12 mouse cellular contexts compared by ENCODE assay signal in the genomic region with DNA sequence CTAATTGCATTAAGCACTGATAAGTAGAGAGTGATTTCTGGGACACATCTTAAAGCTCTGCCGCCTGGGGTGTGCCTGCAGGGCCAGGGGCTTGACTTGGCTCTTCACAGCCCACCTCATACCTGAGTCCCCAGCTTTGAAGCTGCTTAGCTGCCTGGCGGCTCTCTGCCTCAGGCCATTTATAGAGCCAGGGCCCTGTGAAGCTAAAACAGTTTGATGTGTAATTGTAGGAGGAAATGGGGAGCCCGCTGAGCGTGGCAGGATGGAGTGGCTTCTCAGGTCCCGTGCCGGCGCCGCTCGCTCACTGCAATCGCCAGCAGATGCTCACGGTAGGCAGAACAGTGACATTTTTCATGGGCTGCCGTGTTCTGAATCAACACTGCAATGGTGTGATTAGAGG.
DNase-seq lines count a peak whose midpoint lies in the region; ATAC-seq and TF ChIP-seq lines count a peak whose summit lies in the region.
"Had no signal": no experiment of that assay in that cellular context is flagged by ENCODE, and none has a peak within 500 bp of the region (broad histone marks: within the 10 kb centered on the region; RNA-seq: fewer than 3 reads in every experiment).

No protein-coding gene starts in this region.

- 0 out of 2 replicates have a peak overlapping the region, but pooled peaks have one; percentile 11 for H3K9ac ChIP-seq in kidney, embryonic 16.5 days (replicated peaks; ENCODE audit: low read length)
- H3K9ac ChIP-seq in forebrain, postnatal 0 days: no peak overlapping the region
- H3K9ac ChIP-seq in midbrain, postnatal 0 days (replicated peaks; ENCODE audit: low read length, poor library complexity, severe bottlenecking): no peak overlapping the region
- H3K9ac ChIP-seq: liver, postnatal 0 days had no signal

- no peaks in the 10 kb centered on the region for H3K36me3 ChIP-seq in kidney, embryonic 16.5 days (ENCODE audit: insufficient read depth, low read length)
- no peaks in the 10 kb centered on the region for H3K36me3 ChIP-seq in forebrain, postnatal 0 days (ENCODE audit: insufficient read depth)
- H3K36me3 ChIP-seq in midbrain, postnatal 0 days (ENCODE audit: insufficient read depth, low read length): no peaks in the 10 kb centered on the region

- no peak overlapping the region for H3K4me2 ChIP-seq in kidney, embryonic 16.5 days (replicated peaks; ENCODE audit: low read depth, low read length)
- H3K4me2 ChIP-seq in forebrain, postnatal 0 days (ENCODE audit: low read depth): no peak overlapping the region
- peak overlapping the region; percentile 3; the same call in 1 of the 2 replicates for H3K4me2 ChIP-seq in midbrain, postnatal 0 days (ENCODE audit: low read depth, low read length, poor library complexity, severe bottlenecking)

- WGBS in kidney, embryonic 16.5 days: 4% methylated on average over 12 of the region's 12 CpGs
- 30% methylated on average over 12 of the region's 12 CpGs for WGBS in forebrain, postnatal 0 days
- WGBS in midbrain, postnatal 0 days: 24% methylated on average over 12 of the region's 12 CpGs

- no peak for TF ChIP-seq CTCF in forebrain, postnatal 0 days (IDR thresholded peaks at IDR 0.05; ENCODE audit: low read depth)
- no peak for TF ChIP-seq CTCF in midbrain, postnatal 0 days (IDR thresholded peaks at IDR 0.05)

- DNase-seq in embryo, embryonic 10 days (ENCODE audit: low spot score): peak; percentile 16
- DNase-seq in embryo, embryonic 10.5 days (ENCODE audit: low spot score): no peak
- DNase-seq in kidney, adult 9 months: no peak
- no peak for DNase-seq in forebrain, postnatal 0 days
- peak; percentile 28 for DNase-seq in midbrain, postnatal 0 days (ENCODE audit: low spot score)
- no peak for DNase-seq in layer of hippocampus, postnatal 10 days (ENCODE audit: low spot score in 2 of 2)
- DNase-seq: gastrocnemius, postnatal 10 days; kidney, adult 2 months; liver, postnatal 0 days had no signal

- no peak overlapping the region for H3K27ac ChIP-seq in kidney, embryonic 16.5 days (ENCODE audit: low read length)
- no peak overlapping the region for H3K27ac ChIP-seq in forebrain, postnatal 0 days (ENCODE audit: low read depth, low read length)
- H3K27ac ChIP-seq in midbrain, postnatal 0 days (ENCODE audit: low read depth, low read length): no peak overlapping the region
- H3K27ac ChIP-seq: stomach, postnatal 0 days had no signal

- no peak for ATAC-seq in kidney, embryonic 16.5 days (ENCODE audit: low FRiP score, low TSS enrichment)
- peak; percentile 14; the same call in 1 of the 2 replicates for ATAC-seq in forebrain, postnatal 0 days
- ATAC-seq in midbrain, postnatal 0 days (ENCODE audit: low FRiP score): 0 out of 2 replicates have a peak, but pooled peaks have one; percentile 35
- no peak for ATAC-seq in megakaryocyte progenitor cell, adult 5-6 weeks (replicated peaks; ENCODE audit: poor library complexity)
- ATAC-seq: liver, postnatal 0 days had no signal

- H3K27me3 ChIP-seq in kidney, embryonic 16.5 days (ENCODE audit: insufficient read depth, low read length): no peaks in the 10 kb centered on the region
- no peaks in the 10 kb centered on the region for H3K27me3 ChIP-seq in forebrain, postnatal 0 days (ENCODE audit: insufficient read depth, low read length)
- no peaks in the 10 kb centered on the region for H3K27me3 ChIP-seq in midbrain, postnatal 0 days (ENCODE audit: insufficient read depth, low read length)

- peaks cover 11% of the 10 kb centered on the region; the same call in 1 of the 2 replicates for H3K4me1 ChIP-seq in kidney, embryonic 16.5 days (ENCODE audit: insufficient read depth, low read length)
- no peaks in the 10 kb centered on the region for H3K4me1 ChIP-seq in forebrain, postnatal 0 days (ENCODE audit: insufficient read depth)
- peaks cover 6% of the 10 kb centered on the region; the same call in 1 of the 2 replicates for H3K4me1 ChIP-seq in midbrain, postnatal 0 days (ENCODE audit: insufficient read depth, low read length)

- no peak overlapping the region for H3K4me3 ChIP-seq in kidney, embryonic 16.5 days (ENCODE audit: low read length)
- H3K4me3 ChIP-seq in forebrain, postnatal 0 days (ENCODE audit: low read depth, low read length): no peak overlapping the region
- no peak overlapping the region for H3K4me3 ChIP-seq in midbrain, postnatal 0 days (ENCODE audit: low read depth, low read length)

- H3K9me3 ChIP-seq in kidney, embryonic 16.5 days (ENCODE audit: low read length): no peaks in the 10 kb centered on the region
- no peaks in the 10 kb centered on the region for H3K9me3 ChIP-seq in forebrain, postnatal 0 days (ENCODE audit: low read length)
- H3K9me3 ChIP-seq in midbrain, postnatal 0 days (ENCODE audit: low read length): no peaks in the 10 kb centered on the region

Comparison
In these comparisons a context has a peak if more than half of its experiments do, and no peak if none do; other contexts are left out.
1. DNase-seq: peak in embryo, embryonic 10 days (single experiment) and midbrain, postnatal 0 days (single experiment); none in embryo, embryonic 10.5 days (single experiment), kidney, adult 9 months (single experiment), forebrain, postnatal 0 days (single experiment) and layer of hippocampus, postnatal 10 days (0 of 2).
2. ATAC-seq: peak in forebrain, postnatal 0 days (single experiment) and midbrain, postnatal 0 days (single experiment); none in kidney, embryonic 16.5 days (single experiment) and megakaryocyte progenitor cell, adult 5-6 weeks (single experiment).